Mouse (Mus musculus) frontal cortex, postnatal 25 days (tissue): ENCODE measurements at regions not wholly inside any gene's neighbourhood (a gene's known extent, or its start where the extent isn't known, plus 50 kb on each side); places are given as distances from the start of the nearest gene placed in this dataset.
A peak's percentile ranks its signal among the peaks of the same experiment; 100 is the strongest.

Experiments
- DNase-seq, 2 experiments: peaks; one replicate each; pipeline ENCODE4 v3.0.0; 2022; ENCODE audit warnings: low spot score in 2 of 2

DNA sequence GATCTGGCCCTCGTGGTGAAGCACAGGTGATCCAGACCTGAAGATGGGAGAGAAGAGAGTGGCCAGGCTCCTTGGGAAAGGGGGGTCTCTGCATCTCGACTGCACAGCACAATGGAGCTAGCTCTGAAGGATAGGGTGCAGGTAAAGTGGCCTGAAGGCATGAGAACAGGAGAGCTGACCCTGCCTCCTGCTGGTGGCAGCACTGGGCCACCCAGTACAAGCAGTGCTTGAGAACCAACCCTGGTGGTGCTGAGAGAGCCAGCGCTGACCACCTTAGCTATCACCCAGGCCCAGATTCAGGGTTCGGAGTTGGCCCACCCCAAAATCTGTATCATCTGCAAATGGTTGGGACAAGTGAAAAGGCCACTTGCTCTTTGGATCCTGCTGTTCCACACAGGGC is 66.2 kb downstream of the A730009L09Rik start:
- no peak for DNase-seq

DNA sequence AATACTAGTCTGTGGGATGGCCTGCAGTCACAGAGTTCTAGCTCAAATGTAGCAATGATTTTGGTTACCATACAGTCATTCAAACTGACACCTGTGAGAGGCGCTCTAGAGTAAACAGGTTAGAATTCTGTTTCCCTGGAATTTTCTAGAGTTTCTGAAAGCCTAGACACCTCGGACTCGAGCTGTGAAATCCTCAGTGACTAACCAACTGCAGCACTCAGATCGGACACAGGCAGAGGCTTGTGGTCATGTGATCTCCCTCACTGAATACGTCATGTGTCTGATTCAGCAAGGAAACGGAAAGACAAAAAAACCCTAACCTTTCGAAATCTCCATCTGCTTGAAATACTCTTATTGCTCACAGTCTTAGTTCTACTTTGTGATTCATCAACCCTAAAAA is 68.4 kb downstream of the A730009L09Rik start:
- DNase-seq, result no peak

DNA sequence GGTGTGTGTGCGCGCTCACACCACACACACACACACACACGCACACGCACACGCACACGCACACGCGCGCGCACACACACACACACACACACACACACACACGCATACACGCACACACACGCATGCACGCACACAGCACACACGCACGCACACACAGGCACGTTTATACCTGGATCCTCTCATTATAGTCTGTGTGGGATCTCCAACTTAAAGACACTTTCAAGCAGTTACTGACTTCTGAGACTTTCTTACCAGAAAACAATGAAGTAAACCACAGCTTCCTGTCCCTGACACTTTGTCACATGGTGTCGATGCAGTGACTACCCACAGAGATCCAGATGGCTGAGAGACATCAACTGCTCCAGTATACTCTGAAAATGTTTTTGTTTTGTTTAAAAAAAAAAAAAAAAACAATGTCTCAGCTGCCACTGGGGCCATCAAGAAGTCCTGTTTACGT is 68.9 kb downstream of the A730009L09Rik start:
- no peak for DNase-seq

DNA sequence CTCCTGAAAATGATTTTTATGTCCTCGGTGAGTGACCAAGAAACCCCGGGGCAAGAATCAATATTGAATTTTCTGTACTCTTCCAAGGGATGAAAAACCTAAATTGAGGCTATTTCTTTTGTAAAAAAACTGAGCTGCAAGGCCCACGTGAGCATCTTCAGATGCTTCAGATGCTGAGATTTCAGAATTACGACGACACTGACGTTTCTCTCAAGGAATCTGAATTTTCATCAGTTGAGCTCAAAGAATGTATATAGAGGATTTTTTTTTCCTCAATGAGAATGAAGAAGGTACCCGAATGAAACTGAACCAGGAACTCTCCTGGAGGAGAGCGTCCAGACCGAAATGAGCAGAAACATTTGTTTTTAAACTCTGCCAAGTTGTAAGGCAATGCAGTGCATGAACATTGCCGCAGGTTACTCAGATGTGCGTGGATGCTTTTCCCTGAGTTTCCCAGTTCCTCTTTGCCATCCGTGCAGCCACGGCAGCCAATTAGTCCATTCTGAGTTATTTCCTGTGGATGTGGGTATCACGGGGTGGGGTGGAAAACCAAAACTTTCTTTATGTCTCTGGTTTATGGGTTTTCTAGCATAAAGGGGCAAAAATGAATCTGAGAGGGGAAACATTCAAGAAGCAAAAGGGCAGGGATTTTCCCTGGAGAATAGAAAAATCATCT is 69.9 kb downstream of the A730009L09Rik start:
- DNase-seq, result no peak

DNA sequence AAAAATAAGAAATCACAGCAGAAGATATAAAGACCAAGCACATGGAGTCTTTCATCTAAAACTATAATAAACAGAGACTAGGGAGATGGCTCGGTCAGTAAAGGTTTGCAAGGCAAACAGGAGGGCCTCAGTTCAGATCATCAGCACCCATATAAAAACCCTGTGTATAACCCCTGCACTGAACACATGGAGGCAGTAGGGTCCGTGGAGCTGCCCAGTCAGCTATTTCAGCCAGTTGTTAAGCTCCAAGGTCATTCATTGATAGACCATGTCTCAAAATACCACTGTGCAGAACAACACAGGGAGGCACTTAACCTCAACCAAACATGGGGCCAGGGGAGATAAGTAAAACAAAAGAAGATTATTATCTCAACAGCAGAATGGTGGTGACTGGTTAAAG is 78.1 kb downstream of the A730009L09Rik start:
- DNase-seq, result no peak

DNA sequence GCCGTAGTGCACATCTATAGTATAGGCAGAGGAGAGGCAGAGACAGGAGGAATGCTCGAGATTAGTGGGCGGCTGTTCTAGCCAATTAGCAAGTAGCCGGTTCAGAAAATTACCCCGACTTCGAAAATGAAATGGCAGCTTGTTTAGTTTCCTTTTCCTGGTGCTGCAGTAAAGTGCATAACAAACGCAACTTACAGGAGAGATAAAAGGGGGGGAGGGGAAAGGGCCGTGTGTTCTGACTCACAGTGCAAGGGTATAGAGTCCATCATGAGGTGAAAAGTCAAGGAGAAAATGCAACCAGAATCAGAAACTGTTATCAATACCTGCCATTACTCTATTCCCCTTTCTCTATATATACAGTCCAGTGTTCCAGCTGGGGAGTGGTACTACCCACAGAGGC is 88.0 kb downstream of the A730009L09Rik start:
- DNase-seq, result no peak

DNA sequence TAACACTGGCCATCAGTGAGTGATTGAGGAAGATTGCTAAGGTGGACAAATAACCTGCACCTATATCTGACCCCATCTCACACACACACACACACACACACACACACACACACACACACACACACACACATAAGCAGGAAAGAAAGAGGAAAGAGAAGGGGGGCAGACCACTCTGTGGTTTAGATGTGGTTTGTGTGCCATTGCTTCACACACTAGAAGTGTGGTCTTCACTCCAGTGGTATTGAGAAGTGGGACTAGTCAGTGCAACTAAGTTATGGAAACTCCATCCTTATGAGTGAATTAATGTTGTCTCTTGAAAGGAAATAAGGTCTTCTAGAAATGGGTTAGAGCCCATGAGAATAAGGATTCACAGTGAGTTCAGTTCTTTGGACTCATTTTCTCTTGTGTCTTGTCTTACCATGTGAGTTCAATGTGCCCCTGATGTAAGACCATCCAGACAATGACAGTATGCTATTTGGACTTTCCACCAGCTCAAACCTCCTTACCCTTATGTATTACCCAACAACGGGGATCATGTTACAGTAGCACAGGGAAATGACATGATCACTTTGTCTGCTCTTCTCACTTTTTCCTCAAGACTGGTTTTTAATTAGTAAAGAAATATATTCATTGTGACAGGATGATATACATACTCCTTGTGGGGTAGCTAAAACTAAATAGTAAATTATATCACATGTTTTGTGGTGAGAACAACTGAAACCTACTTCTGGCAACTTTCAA is 88.7 kb downstream of the A730009L09Rik start:
- DNase-seq, result no peak

DNA sequence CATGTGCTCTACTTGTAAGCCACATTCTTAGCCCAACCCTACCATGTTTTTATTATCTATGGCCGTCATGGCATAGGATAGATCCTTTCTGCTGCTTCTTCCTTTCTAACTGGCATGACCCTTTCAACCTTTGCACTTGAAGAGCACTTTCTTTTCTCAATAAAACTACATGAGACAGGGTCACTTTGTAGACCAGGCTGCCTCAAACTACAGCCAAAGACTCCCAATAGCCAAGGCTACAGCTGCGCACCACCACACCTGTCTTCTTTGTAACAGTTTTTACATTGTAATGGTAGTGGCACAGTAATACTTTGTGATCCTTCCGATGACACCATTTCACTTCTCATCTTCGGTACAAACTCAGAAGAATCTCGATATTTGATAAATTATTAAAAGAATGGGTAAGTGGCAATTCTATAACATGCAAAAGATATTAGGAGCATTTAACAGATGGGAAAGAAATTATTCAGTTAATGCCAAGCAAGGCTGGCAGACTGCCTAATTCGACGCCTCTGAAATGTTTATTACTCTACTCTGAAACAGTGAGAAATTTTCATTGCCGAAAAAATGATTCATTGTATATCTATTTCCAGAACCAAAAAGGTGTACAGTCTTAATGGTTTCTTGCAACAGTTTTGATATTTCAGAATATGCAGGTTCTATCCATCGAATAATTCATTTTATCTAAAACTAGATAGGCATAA is 89.5 kb downstream of the A730009L09Rik start:
- DNase-seq, result no peak

DNA sequence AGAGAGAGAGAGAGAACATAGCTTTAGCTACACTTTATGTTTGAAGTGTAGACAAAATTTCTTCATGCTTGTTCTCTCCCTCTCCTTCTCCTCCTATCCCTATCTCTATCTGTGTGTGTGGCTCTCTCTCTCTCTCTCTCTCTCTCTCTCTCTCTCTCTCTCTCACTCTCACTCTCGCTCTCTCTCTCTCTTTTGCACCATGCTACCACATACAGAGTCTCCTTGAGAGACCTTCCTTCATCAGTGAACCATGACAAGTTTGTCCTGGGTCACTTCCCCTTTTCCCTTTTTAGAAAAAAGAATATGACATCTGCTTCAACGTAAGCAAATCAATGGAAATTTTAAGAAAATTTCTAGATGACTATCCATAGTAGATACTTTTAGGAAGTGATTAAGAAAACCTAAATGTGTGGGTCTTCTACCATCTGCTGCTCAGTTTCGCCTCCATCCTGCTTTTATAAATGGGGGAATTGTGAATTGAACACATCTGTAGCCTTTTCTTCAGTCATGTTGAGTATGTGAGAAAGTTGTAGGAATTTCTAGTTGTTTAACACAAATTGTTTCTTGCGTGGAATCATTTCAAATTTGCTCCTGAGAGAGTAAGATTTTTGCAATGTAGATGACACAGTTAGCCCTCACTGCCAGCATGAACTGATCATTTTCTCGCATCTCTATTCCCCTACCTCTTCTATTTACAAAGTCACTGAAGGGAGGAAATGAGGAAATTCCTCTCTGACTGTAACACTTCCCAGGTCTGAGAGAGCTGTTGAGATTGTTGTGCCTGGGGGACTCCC is 91.3 kb downstream of the A730009L09Rik start:
- DNase-seq, result no peak

DNA sequence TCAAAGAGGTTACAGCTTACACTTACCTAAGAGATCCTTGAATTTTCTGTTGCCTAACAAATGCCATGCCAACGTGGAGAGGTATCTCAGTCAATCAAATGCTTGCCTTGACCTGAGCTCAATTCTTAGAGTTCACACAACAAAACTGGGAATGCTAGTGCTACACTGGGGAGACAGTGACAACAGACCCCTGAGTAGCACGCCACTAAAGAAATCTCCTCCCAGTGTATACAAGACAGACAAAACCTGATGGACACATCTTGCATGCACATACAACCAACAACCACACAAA is 91.8 kb downstream of the A730009L09Rik start:
- DNase-seq, result no peak

DNA sequence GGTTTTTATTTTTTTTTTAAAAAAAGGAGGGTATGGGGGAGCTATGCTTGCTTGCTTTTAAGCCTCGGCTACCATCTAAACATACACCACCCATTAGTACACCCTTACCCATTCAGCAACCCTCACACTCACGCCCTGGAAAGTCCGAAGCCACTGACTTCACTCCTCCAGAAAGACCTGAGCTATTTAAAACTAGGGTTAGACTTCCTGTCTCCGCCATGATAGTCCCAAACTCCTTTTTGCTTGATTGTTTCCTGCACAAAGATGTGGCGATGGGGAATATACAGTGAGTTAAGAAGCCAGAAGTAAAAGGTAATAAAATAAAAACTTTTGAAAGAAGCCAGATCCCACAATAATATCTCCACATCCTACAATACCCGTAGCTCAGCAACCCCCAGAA is 92.6 kb downstream of the A730009L09Rik start:
- no peak for DNase-seq

DNA sequence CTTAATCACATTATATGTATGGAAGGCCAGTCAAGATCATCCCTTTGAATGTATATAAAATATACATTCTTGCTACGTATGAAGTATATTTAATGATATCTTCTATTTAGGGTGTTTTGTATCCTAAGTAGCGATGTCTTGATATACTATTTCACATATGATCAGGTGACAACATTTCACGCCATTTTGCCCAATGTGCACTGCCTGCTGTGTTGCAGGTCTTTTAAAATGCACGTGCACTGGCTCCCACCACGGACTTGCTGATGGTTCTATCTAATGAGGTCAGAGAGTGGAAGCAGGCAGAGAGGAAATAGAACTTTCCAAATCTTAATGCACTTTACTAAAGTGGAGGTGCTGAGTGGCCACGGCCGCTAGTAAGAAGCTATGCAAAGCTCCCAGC is 100.8 kb downstream of the A730009L09Rik start:
- DNase-seq, result no peak

DNA sequence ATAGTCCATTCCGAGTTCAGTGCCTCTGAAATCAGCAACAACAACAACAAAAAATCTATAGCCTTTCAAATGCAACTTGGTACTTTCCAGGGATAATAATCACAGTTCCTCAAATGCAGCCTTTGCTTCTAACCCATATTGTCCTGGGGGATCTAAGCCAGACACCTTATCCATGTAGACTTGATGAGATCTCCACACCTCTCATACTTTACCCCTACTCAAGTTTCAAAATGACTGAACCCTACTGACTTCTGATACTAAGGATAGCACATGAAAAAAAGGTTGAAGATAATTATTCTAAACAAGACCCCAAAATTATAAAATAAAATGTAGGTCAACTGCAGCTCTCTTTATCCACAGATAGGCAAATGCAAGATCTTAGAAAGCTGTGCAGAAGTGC is 101.2 kb downstream of the A730009L09Rik start:
- no peak for DNase-seq

DNA sequence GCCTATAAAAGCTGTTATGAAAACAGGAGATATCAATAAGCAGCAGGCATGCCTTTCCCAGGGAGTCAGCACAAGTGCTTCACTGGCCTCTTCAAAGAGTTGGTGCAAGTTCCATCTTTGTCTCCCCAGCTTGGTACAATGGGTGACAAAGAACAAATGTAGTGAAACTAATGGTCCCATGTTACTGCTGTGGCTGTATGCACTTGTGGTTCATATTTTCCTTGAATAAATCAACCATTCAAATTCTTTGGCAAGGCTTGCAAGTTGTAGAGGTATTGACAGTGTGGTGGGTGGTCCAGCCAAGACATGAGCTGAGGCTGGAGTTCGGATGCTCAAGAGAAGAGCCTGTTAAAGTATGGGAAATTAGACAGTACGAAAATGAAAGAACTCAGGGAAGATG is 103.5 kb downstream of the A730009L09Rik start:
- DNase-seq, result no peak

DNA sequence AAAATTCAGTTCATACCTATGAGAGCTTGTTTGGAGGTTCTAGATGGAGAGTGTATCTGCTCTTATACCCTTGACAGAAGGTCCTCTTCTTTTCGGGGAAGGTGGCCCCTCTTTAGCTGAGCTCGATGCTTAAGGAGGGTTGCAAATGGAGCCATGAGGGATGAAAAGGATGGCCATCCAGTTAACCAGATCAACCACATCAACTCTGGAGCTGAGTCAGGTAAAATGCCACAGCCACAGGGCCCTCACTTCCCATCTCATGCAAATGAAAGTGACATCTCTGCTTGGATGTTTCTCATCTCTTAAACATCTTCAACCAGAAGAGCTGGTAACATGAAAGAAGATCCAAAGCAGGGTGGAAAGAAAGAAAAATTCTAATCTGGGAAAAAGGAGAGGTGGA is 105.0 kb downstream of the A730009L09Rik start:
- no peak for DNase-seq

DNA sequence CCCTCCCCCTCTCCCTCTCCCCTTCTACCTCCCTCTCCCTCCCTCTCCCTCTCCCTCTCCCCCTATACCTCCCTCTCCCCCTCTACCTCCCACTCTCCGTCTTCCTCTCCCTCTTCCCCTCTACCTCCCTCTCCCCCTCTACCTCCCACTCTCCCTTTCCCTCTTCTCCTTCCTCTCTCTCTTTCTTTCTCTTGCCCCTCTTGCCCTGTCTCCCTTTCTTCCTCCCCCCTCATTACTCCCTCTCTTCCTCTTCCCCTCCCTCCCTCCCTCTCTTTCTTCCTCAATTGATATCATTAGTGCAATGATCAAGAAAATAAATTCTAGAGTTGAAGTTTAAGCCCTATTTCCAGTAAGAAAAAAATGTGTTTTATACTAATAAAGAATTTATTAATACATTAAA is 105.9 kb downstream of the A730009L09Rik start:
- no peak for DNase-seq

DNA sequence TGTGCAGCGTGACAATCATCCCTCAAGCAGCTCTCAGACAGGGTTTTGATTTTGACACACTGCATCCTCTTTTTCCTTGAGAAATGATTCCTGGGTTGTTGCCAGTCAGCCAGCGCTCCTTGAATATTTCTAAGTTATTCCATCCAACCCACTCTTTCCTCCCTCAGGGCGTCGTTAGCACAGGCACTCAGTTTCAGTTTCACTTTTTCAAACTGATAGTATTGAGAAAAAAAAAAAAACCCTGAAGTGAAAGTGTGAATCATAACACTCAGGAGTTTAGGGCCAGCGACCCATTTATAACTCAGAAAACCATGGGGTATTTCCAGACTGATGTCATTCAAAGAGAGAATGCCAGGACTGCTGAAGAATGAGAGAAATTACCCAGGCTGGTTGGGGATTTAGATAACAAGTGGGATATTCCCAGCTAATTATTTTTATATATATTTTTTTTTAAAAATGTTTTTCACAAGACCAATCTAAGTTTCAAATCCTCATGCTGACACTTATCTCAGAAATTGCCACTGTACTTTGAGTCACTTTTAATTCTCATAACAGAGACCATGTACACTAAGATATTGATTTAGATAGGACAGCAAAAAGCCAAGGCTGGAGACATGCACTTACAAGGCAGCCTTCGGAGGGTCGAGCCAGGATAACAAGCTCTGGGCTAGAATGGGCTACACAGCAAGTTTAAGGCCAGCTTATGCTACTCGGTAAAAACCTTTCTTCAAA is 106.5 kb downstream of the A730009L09Rik start:
- peak; percentile 6 to 10 for DNase-seq

DNA sequence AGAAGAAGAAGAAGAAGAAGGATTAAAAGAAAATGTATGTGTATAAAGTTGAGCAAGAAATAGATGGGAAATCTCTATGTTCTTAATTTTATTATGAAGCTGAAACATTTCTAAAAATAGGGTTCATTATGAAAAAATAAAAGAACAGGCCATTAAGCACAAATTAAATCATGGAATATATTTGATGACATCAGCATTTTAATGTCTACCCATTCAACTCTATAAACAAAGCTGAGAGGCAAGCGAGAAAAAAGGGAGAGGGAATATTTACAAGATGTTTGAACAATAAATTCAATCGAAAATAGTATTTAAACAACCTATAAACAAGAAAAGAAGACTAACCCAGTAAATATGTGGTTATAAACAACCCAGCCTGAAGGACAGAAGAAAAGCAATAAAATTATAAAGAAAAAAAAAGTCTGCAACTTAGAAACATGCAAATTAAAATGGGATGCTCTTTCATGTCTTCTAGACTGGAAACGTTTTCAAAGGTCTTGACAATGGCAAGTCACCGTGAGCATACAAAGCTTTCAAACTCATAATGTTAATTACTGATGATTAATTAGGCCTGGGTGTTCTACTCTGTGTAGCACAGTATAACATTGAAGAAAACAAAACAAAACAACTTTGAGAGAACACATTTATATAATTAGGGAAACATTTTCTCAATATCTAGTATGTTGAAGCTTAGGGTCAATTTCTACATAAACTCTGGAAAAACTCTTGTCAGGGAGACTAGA is 108.6 kb downstream of the A730009L09Rik start:
- DNase-seq, result no peak

DNA sequence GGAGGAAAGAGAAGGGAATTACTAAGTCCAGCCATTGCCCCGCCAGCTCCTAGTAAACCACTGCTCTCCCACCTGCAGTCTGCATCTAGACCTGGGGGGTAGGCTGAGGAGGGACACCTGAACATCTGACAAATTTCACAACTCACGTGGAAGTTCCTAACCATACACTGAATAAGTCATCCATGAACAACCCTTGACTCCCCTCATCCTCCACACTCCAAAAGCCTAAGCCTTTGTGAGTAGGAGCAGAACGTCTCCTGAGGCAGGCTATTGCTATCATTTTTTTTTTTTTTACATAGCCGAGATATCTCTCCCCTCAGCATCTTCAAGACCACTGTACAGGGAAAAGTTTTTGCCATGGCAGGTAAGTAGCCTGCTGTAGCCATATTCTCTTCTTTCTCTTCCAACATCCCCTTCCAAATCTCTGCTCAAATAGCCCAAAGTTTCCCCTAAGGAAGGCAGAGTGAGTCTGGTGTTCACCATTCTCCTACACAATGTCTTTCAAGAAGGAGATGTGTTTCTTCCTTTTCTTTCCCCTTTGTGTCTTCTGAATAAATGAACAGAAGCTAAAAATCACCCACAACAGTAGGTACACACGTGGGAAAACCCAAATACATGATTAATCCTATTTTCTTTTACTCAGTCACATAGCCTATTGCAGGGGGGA is 109.7 kb downstream of the A730009L09Rik start:
- DNase-seq, result no peak

DNA sequence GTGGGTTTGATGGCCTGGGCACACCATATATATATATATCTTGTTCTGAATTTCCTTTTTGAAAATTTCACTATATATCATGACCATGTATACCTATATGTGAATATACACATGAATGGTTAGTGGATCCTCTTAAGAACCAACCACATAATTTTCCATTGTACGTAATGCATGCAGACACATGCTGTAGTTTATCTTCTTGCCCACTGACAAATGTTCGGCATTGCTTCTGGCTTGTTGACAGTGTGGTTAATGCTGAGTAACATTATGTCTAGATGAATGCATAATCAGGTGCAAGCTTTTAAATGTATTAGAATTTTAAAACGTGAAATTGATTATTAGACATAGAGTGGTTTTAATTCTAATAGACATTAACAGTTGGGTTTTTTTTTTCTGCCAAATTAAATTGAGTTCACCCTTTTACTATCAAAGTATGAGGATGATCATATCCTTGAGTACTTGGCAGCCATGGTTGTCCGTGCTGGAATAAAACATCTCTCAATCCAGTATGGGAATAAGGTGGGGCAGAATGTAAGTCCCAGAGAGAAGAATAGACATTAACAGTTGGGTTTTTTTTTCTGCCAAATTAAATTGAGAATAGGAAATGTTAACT is 110.3 kb downstream of the A730009L09Rik start:
- DNase-seq, result no peak
